Mouse (Mus musculus) heart, adult 8-10 months (tissue): ENCODE results near the gene 4930564D02Rik. TPM values are rescaled to one million over a fixed set of nuclear protein-coding genes. Genes with fewer than 3 reads are reported as not detected.

Experiments used
- DNase-seq: peaks from one replicate; pipeline ENCODE4 v3.0.0; 2022; ENCODE audit warnings: low spot score
- total RNA-seq, 4 experiments: library from RNA; stranded (reverse); gene quantifications; 2 replicates each; pipeline ENCODE4 v1.2.4; 2022

Gene 4930564D02Rik
- total RNA-seq = not detected

GRCm38 (mm10) chr3:105066544-105066943, at the start of gene 4930564D02Rik:
Gene 4930564D02Rik (plus strand): TSS chr3:105066844.
- DNase-seq = no peak

GRCm38 (mm10) chr3:105017314-105017713, 49.3 kb upstream of the 4930564D02Rik start:
- DNase-seq = no peak

- DNase-seq = peak; percentile 77
These were observed 48.4 kb upstream of the 4930564D02Rik start for GRCm38 (mm10) chr3:105018085-105018782.

GRCm38 (mm10) chr3:105018783-105019105, 47.9 kb upstream of the 4930564D02Rik start:
- no peak for DNase-seq

GRCm38 (mm10) chr3:105019826-105020692, 46.6 kb upstream of the 4930564D02Rik start:
- DNase-seq = peak; percentile 89

- no peak for DNase-seq
These were observed 43.2 kb upstream of the 4930564D02Rik start for GRCm38 (mm10) chr3:105023371-105024005.

GRCm38 (mm10) chr3:105036281-105036847, 30.3 kb upstream of the 4930564D02Rik start:
- DNase-seq = no peak

- no peak for DNase-seq
These were observed 29.3 kb upstream of the 4930564D02Rik start for GRCm38 (mm10) chr3:105037240-105037770.

GRCm38 (mm10) chr3:105040002-105040401, 26.6 kb upstream of the 4930564D02Rik start:
- no peak for DNase-seq

GRCm38 (mm10) chr3:105040983-105041625, 25.5 kb upstream of the 4930564D02Rik start:
- no peak for DNase-seq

- DNase-seq = no peak
These were observed 22.9 kb upstream of the 4930564D02Rik start for GRCm38 (mm10) chr3:105043746-105044145.

GRCm38 (mm10) chr3:105046870-105047269, 19.8 kb upstream of the 4930564D02Rik start:
- peak; percentile 62 for DNase-seq

GRCm38 (mm10) chr3:105047616-105048015, 19.0 kb upstream of the 4930564D02Rik start:
- DNase-seq = peak; percentile 79

GRCm38 (mm10) chr3:105049848-105050247, 16.8 kb upstream of the 4930564D02Rik start:
- DNase-seq = no peak

GRCm38 (mm10) chr3:105051103-105051502, 15.5 kb upstream of the 4930564D02Rik start:
- DNase-seq = no peak

GRCm38 (mm10) chr3:105052171-105052936, 14.3 kb upstream of the 4930564D02Rik start:
- no peak for DNase-seq

- DNase-seq = peak; percentile 99
These were observed 13.5 kb upstream of the 4930564D02Rik start, which contains the start of gene Cttnbp2nl for GRCm38 (mm10) chr3:105052937-105053697. Gene Cttnbp2nl (minus strand): TSS chr3:105053146.

GRCm38 (mm10) chr3:105053698-105054001, 13.0 kb upstream of the 4930564D02Rik start:
- no peak for DNase-seq

GRCm38 (mm10) chr3:105054952-105055351, 11.7 kb upstream of the 4930564D02Rik start:
- peak; percentile 96 for DNase-seq

GRCm38 (mm10) chr3:105055666-105056065, 11.0 kb upstream of the 4930564D02Rik start:
- no peak for DNase-seq
